Mouse (Mus musculus): ENCODE measurements around the gene Spdye4b.
"Not testable (repeated sequence)": the region's sequence is repeated elsewhere in the genome, so short reads cannot be mapped to it uniquely, and the experiment has no call there.

The Spdye4b gene

GRCm38 (mm10) chr5:143180255-143181076, at the start of gene Spdye4b, which contains the start of gene Rbak:
Gene Spdye4b (plus strand): TSS chr5:143181017.
Gene Rbak (minus strand): TSS chr5:143180775.
- peak; percentile 97 for DNase-seq

GRCm38 (mm10) chr5:143132935-143133514, 47.8 kb upstream of the Spdye4b start:
- DNase-seq: no peak

GRCm38 (mm10) chr5:143134216-143135010, 46.4 kb upstream of the Spdye4b start:
- not testable (repeated sequence) for DNase-seq

GRCm38 (mm10) chr5:143135042-143135441, 45.8 kb upstream of the Spdye4b start:
- DNase-seq: no peak

- no peak for DNase-seq
Measured at GRCm38 (mm10) chr5:143137580-143137979, 43.2 kb upstream of the Spdye4b start.

GRCm38 (mm10) chr5:143147481-143147880, 33.3 kb upstream of the Spdye4b start, which contains the start of gene Olfr718-ps1:
Gene Olfr718-ps1 (minus strand): TSS chr5:143147581.
- no peak for DNase-seq

GRCm38 (mm10) chr5:143148661-143149060, 32.2 kb upstream of the Spdye4b start:
- no peak for DNase-seq

- DNase-seq: no peak
Measured at GRCm38 (mm10) chr5:143149536-143149935, 31.3 kb upstream of the Spdye4b start.

- DNase-seq: no peak
Measured at GRCm38 (mm10) chr5:143150044-143150443, 30.8 kb upstream of the Spdye4b start.

- peak; percentile 81 for DNase-seq
Measured at GRCm38 (mm10) chr5:143153756-143154155, 27.1 kb upstream of the Spdye4b start.

- DNase-seq: no peak
Measured at GRCm38 (mm10) chr5:143155534-143155933, 25.3 kb upstream of the Spdye4b start.

GRCm38 (mm10) chr5:143165508-143166070, 15.2 kb upstream of the Spdye4b start:
- peak; percentile 50 for DNase-seq

GRCm38 (mm10) chr5:143175970-143176369, 4.8 kb upstream of the Spdye4b start:
- no peak for DNase-seq

- DNase-seq: no peak
Measured at GRCm38 (mm10) chr5:143177541-143178200, 3.1 kb upstream of the Spdye4b start.

GRCm38 (mm10) chr5:143179179-143179578, 1.6 kb upstream of the Spdye4b start:
- DNase-seq: peak; percentile 23

GRCm38 (mm10) chr5:143188014-143188413, 7.2 kb downstream of the Spdye4b start:
- DNase-seq: not testable (repeated sequence)

- DNase-seq: no peak
Measured at GRCm38 (mm10) chr5:143192806-143193205, 12.0 kb downstream of the Spdye4b start.

GRCm38 (mm10) chr5:143194747-143195146, 13.9 kb downstream of the Spdye4b start:
- not testable (repeated sequence) for DNase-seq

- no peak for DNase-seq
Measured at GRCm38 (mm10) chr5:143195166-143195565, 14.3 kb downstream of the Spdye4b start.

- DNase-seq: no peak
Measured at GRCm38 (mm10) chr5:143196506-143196905, 15.7 kb downstream of the Spdye4b start.

- no peak for DNase-seq
Measured at GRCm38 (mm10) chr5:143205015-143205414, 24.2 kb downstream of the Spdye4b start.

- DNase-seq: no peak
Measured at GRCm38 (mm10) chr5:143213832-143214231, 33.0 kb downstream of the Spdye4b start.
